Mouse (Mus musculus) adrenal gland, postnatal 36 days (tissue): ENCODE results near the gene Oit3. TPM values are rescaled to one million over a fixed set of nuclear protein-coding genes. Genes with fewer than 3 reads are reported as not detected.

Experiments
- total RNA-seq, 2 experiments: library from RNA; stranded (reverse); gene quantifications; 2 replicates each; pipeline ENCODE4 v1.2.3; 2021

Gene Oit3
- total RNA-seq, 2 experiments from 2014 or later, result 2.8 to 3.7 TPM

Other genes starting within 250 kb of the Oit3 start
- gene Sept10, start 219.9 kb downstream of the Oit3 start, total RNA-seq, result 10 to 100 TPM; 42.4 to 61.2 TPM
- 10 to 100 TPM; 32.1 to 34.5 TPM for gene Sowahc, start 219.8 kb downstream of the Oit3 start, total RNA-seq
- 10 to 100 TPM; 31.1 to 73.6 TPM for gene P4ha1, start 118.5 kb downstream of the Oit3 start, total RNA-seq
- 10 to 100 TPM; 75.5 to 75.7 TPM for gene Gm10273, start 46.1 kb downstream of the Oit3 start, total RNA-seq
- gene Pla2g12b, start 38.1 kb downstream of the Oit3 start, total RNA-seq, result not detected
- not detected for gene Gm10322, start 174.3 kb upstream of the Oit3 start, total RNA-seq
- gene Mcu, start 174.9 kb upstream of the Oit3 start, total RNA-seq, result 10 to 100 TPM; 42.9 to 53.4 TPM